Mouse (Mus musculus): ENCODE results near the gene Rapsn. TPM values are rescaled to one million over a fixed set of nuclear protein-coding genes. Genes with fewer than 3 reads are reported as not detected.

Gene Rapsn
- total and polyA plus RNA-seq, 3 experiments, result 0.15 TPM; not detected in 2

DNA sequence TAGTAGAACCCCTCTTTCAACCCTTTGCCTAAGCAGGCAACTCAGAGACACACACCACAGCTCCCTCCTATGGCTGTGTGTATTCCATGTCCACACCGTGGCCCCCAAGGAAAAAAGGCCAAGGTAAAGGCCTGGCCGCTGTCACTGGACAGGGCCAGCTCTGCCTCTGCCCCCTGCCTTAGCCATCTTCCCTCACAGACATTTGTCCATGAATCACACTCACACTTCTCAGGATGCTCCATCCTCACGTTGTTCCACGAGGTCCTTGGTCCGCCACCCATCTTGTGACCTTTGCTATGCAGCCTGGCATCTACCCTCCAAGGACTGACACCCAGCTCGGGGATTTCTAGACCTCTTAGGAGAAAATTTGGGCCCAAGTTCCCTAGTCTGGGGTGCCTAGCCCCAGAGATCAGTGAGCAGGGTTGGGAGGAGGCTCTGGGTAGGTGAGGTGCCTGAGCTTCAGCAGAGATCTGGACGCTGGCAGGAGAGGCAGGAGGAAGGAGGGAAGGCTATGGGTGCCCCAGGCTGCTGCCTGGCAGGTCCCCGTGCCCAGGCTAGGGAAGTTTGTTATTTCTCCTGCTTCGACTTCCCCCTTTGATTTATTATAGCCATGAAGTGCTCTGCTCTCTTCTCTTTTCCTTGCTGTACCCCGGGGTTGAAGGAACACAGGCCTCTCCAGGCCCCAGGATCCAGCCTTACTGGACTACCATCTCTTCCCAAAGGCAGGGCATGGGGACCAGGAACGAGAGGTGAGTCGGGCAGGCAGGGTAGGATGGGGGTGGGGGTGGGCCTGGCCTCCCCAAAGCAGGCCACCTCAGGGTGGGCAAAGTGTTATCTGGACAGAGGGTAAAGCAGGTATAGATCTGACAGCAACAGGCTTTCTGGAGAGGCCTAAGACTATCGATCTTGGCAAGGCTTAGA is 46.6 kb downstream of the Rapsn start, which contains the start of gene Spi1:
TSS of gene Spi1 (plus strand) at position 616 of the 921 bp plus-strand sequence.
- H3K4me3 ChIP-seq (replicated peaks in 1 of 3; ENCODE audit: low read depth in 2 of 3, low read length in 2 of 3, poor library complexity in 1 of 3), result peak within 1 kb of the TSS; percentile 1 to 47 (median 26)
- peak within 1 kb of the TSS; percentile 4 for H3K4me2 ChIP-seq (ENCODE audit: insufficient read depth, low read depth, poor library complexity, severe bottlenecking)
- DNase-seq (ENCODE audit: extremely low read depth), result no peak
- dilution Hi-C loops (cut with MboI; ENCODE audit: extremely low pct_ligation_motif_present, extremely low pct_unique_long_range_greater_than_20kb, low sequenced_read_pairs), result no loop called here
- peak within 1 kb of the TSS; percentile 67 for H3K9ac ChIP-seq (ENCODE audit: insufficient read depth, low read depth)
- H3K4me1 ChIP-seq (ENCODE audit: control insufficient read depth in 1 of 2, insufficient read depth in 2 of 2), result peaks cover 41 to 85% of the 10 kb centered on the region in 2 experiments
- in situ Hi-C loops (cut with MboI; ENCODE audit: low pct_ligation_motif_present, low pct_unique_long_range_greater_than_20kb, low sequenced_read_pairs), result no loop called here
- no peaks in the 10 kb centered on the region for H3K9me3 ChIP-seq (replicated peaks; ENCODE audit: low read length)
- no peaks in the 10 kb centered on the region for H3K27me3 ChIP-seq (replicated peaks)
- TF ChIP-seq TBP (conservative IDR thresholded peaks at IDR 0.05; ENCODE audit: low read depth, low read length), result no peak
- TF ChIP-seq MXI1 (IDR thresholded peaks at IDR 0.05; ENCODE audit: low read depth, low read length), result no peak
- TF ChIP-seq SMC3 (IDR thresholded peaks at IDR 0.05; ENCODE audit: low read depth, low read length), result no peak
- no peak for TF ChIP-seq ZKSCAN1 (IDR thresholded peaks at IDR 0.05; ENCODE audit: borderline replicate concordance, low read depth, low read length)
- TF ChIP-seq POLR2AphosphoS2 (IDR thresholded peaks at IDR 0.05; ENCODE audit: low read depth, low read length), result no peak
- TF ChIP-seq PAX5 (IDR thresholded peaks at IDR 0.05; ENCODE audit: low read length), result no peak
- TF ChIP-seq JUND (conservative IDR thresholded peaks at IDR 0.05; ENCODE audit: low read depth, low read length), result no peak
- no peak for TF ChIP-seq CHD1 (IDR thresholded peaks at IDR 0.05; ENCODE audit: low read depth, low read length)
- TF ChIP-seq RAD21 (IDR thresholded peaks at IDR 0.05; ENCODE audit: low read depth, low read length), result no peak
- no peak for TF ChIP-seq KAT2A (IDR thresholded peaks at IDR 0.05; ENCODE audit: insufficient replicate concordance, low read length)
- TF ChIP-seq CHD2 (IDR thresholded peaks at IDR 0.05; ENCODE audit: low read length), result no peak
- no peak for TF ChIP-seq ZMIZ1 (IDR thresholded peaks at IDR 0.05; ENCODE audit: low read depth, low read length)
- no peak for TF ChIP-seq ZC3H11A (IDR thresholded peaks at IDR 0.05; ENCODE audit: low read depth, low read length)
- TF ChIP-seq E2F4 (IDR thresholded peaks at IDR 0.05; ENCODE audit: insufficient replicate concordance, low read depth, low read length), result no peak
- no peak for TF ChIP-seq POLR2A (IDR thresholded peaks at IDR 0.05; ENCODE audit: low read depth, low read length)
- no peak for TF ChIP-seq EP300 (IDR thresholded peaks at IDR 0.05; ENCODE audit: low read length)
- no peak for TF ChIP-seq SIN3A (IDR thresholded peaks at IDR 0.05; ENCODE audit: low read length)
- TF ChIP-seq NRF1 (IDR thresholded peaks at IDR 0.05; ENCODE audit: low read depth, low read length), result no peak
- peak within 1 kb of the TSS; percentile 29 for H3K27ac ChIP-seq (ENCODE audit: insufficient read depth, low read depth)
- no peaks in the 10 kb centered on the region for H3K36me3 ChIP-seq (replicated peaks in 1 of 2; ENCODE audit: control insufficient read depth in 1 of 2, insufficient read depth in 1 of 2, low read length in 1 of 2)
- no peaks in the 10 kb centered on the region for H3K79me2 ChIP-seq (replicated peaks; ENCODE audit: control insufficient read depth, extremely low read depth, insufficient read depth, poor library complexity, severe bottlenecking)

DNA sequence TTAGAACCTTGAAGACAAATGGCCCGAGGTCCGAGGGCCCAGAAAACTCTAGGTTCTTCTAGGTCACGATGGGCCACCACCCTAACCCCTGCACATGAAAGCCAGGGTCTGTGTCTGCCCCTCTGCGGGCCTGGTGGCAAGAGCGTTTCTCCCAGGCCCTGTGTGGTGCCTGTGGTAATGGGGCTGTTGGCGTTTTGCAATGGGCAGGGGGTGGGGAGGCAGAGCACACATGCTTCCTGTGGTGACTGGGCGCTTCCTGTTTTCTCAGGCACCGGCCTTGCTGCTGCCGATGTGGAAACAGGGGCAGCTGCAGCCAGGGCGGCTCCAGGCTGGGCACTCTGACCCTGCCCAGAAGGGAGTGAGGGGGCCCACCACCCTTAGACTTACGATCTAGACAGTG is 47.4 kb downstream of the Rapsn start:
- peak overlapping the region; percentile 4 for H3K4me2 ChIP-seq (ENCODE audit: insufficient read depth, low read depth, poor library complexity, severe bottlenecking)
- H3K9ac ChIP-seq (ENCODE audit: insufficient read depth, low read depth), result peak overlapping the region; percentile 67
- peak; percentile 85 for TF ChIP-seq MAX (IDR thresholded peaks at IDR 0.05; ENCODE audit: low read length)
- TF ChIP-seq SIN3A (IDR thresholded peaks at IDR 0.05; ENCODE audit: low read length), result peak; percentile 85
- no peak for TF ChIP-seq NRF1 (IDR thresholded peaks at IDR 0.05; ENCODE audit: low read depth, low read length)
- no peak; the same call in 1 of the 2 replicates for TF ChIP-seq USF1 (IDR thresholded peaks at IDR 0.05; ENCODE audit: low read depth, low read length)
- TF ChIP-seq CHD1 (IDR thresholded peaks at IDR 0.05; ENCODE audit: low read depth, low read length), result no peak
- no peak for TF ChIP-seq ZKSCAN1 (IDR thresholded peaks at IDR 0.05; ENCODE audit: borderline replicate concordance, low read depth, low read length)
- no peak for TF ChIP-seq POLR2AphosphoS2 (IDR thresholded peaks at IDR 0.05; ENCODE audit: low read depth, low read length)
- TF ChIP-seq TCF12 (IDR thresholded peaks at IDR 0.05; ENCODE audit: low read depth, low read length), result peak; percentile 73; the same call in 1 of the 2 replicates
- peak; percentile 89 for TF ChIP-seq MXI1 (IDR thresholded peaks at IDR 0.05; ENCODE audit: low read depth, low read length)
- TF ChIP-seq E2F4 (IDR thresholded peaks at IDR 0.05; ENCODE audit: insufficient replicate concordance, low read depth, low read length), result no peak
- 0 out of 2 replicates have a peak, but pooled peaks have one; percentile 37 for TF ChIP-seq KAT2A (IDR thresholded peaks at IDR 0.05; ENCODE audit: insufficient replicate concordance, low read length)
- peak; percentile 40; the same call in 1 of the 2 replicates for TF ChIP-seq IRF4 (IDR thresholded peaks at IDR 0.05; ENCODE audit: low read depth, low read length)
- TF ChIP-seq NELFE (IDR thresholded peaks at IDR 0.05; ENCODE audit: low read depth, low read length), result peak; percentile 78
- TF ChIP-seq SMC3 (IDR thresholded peaks at IDR 0.05; ENCODE audit: low read depth, low read length), result no peak
- no peak for TF ChIP-seq JUN (IDR thresholded peaks at IDR 0.05; ENCODE audit: insufficient read depth, low read depth, low read length)
- TF ChIP-seq MAFK (IDR thresholded peaks at IDR 0.05; ENCODE audit: insufficient replicate concordance, low read length), result no peak
- peak; percentile 64; the same call in 1 of the 2 replicates for TF ChIP-seq ZMIZ1 (IDR thresholded peaks at IDR 0.05; ENCODE audit: low read depth, low read length)
- no peak for TF ChIP-seq PAX5 (IDR thresholded peaks at IDR 0.05; ENCODE audit: low read length)
- no peak for TF ChIP-seq ZC3H11A (IDR thresholded peaks at IDR 0.05; ENCODE audit: low read depth, low read length)
- TF ChIP-seq USF2 (conservative IDR thresholded peaks at IDR 0.05; ENCODE audit: low read depth, low read length), result no peak
- TF ChIP-seq GABPA (IDR thresholded peaks at IDR 0.05; ENCODE audit: insufficient replicate concordance, low read depth, low read length), result no peak
- TF ChIP-seq CTCF (conservative IDR thresholded peaks at IDR 0.05 in 1 of 2, IDR thresholded peaks at IDR 0.05 in 1 of 2; ENCODE audit: low read depth in 2 of 2, low read length in 2 of 2), result no peak
- peak; percentile 72 for TF ChIP-seq EP300 (IDR thresholded peaks at IDR 0.05; ENCODE audit: low read length)

More for the DNA sequence above, 47.4 kb downstream of the Rapsn start:
- no peaks in the 10 kb centered on the region for H3K36me3 ChIP-seq (replicated peaks in 1 of 2; ENCODE audit: control insufficient read depth in 1 of 2, insufficient read depth in 1 of 2, low read length in 1 of 2)
- in situ Hi-C loops (cut with MboI; ENCODE audit: low pct_ligation_motif_present, low pct_unique_long_range_greater_than_20kb, low sequenced_read_pairs), result no loop called here
- dilution Hi-C loops (cut with MboI; ENCODE audit: extremely low pct_ligation_motif_present, extremely low pct_unique_long_range_greater_than_20kb, low sequenced_read_pairs), result no loop called here
- peak overlapping the region; percentile 1 to 47 (median 26) for H3K4me3 ChIP-seq (replicated peaks in 1 of 3; ENCODE audit: low read depth in 2 of 3, low read length in 2 of 3, poor library complexity in 1 of 3)
- H3K9me3 ChIP-seq (replicated peaks; ENCODE audit: low read length), result no peaks in the 10 kb centered on the region
- peak overlapping the region; percentile 29 for H3K27ac ChIP-seq (ENCODE audit: insufficient read depth, low read depth)
- H3K4me1 ChIP-seq (ENCODE audit: control insufficient read depth in 1 of 2, insufficient read depth in 2 of 2), result peaks cover 41 to 91% of the 10 kb centered on the region in 2 experiments
- H3K27me3 ChIP-seq (replicated peaks), result no peaks in the 10 kb centered on the region
- no peaks in the 10 kb centered on the region for H3K79me2 ChIP-seq (replicated peaks; ENCODE audit: control insufficient read depth, extremely low read depth, insufficient read depth, poor library complexity, severe bottlenecking)
- DNase-seq (ENCODE audit: extremely low read depth), result peak; percentile 82

All from CH12.LX (cell line).